Mouse (Mus musculus) liver, embryonic 14.5 days (tissue): ENCODE measurements at regions not wholly inside any gene's neighbourhood (a gene's known extent, or its start where the extent isn't known, plus 50 kb on each side); places are given as distances from the start of the nearest gene placed in this dataset.

ENCODE experiments used
- CTCF ChIP-seq: IDR thresholded peaks from 2 replicates; pipeline ENCODE4 v1.5.1; 2016; ENCODE audit warnings: antibody characterized with exemption, low read depth, control low read depth
- EP300 ChIP-seq: IDR thresholded peaks from 2 replicates; pipeline ENCODE4 v1.6.1; 2016; ENCODE audit warnings: antibody characterized with exemption, low read depth

- TF ChIP-seq CTCF (no peak), EP300 (no peak)
Observed at GRCm38 (mm10) chr4:125931321-125931720, 93.0 kb upstream of the Csf3r start.
